Comparison of ENCODE assay signal across 7 mouse cellular contexts in the genomic region with DNA sequence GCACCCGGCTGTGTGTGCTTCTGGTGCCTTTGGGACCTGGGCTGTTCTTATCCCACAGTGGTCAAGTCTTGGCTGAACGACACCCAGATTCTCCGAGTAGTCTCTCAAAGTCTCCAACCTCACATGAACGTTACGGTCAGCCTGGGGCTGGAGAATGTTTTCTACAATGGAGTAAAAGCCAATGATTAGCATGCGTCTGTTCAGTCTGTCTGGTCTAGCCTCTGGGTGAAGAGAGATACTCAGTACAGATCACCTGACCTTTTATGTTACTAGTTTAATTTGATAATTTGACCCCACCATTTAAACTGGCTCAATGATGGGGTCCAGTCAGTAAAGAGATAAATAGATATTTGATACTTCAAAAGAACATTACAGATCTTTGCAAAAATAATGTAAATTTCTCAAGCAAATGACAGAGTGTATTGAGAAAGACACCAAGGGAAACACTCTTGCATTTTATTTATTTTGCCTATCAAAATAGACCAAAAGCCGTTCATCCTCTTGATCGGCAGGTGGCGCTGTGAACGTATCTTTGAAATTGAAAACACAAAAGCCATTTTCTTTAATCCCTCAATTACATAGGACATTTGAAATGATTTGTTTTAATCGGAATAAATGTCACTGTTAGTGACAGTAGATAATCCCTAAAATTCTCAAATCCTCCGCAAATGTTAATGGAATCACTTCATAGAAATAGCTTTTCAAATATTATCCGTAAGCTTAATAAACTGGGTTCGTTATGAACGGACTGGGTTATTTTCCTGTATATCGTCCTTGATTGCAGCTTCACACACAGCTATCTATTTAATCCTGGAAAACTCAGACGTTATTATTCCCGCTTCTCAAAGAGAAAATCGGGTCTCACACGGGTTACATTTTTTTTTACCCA. TPM values are rescaled to one million over a fixed set of nuclear protein-coding genes. Genes with fewer than 3 reads are reported as not detected.
DNase-seq lines count a peak whose midpoint lies in the region; ATAC-seq and TF ChIP-seq lines count a peak whose summit lies in the region.

No protein-coding gene starts in this region.

- no peak overlapping the region for H3K9ac ChIP-seq in embryonic facial prominence, embryonic 15.5 days
- H3K9ac ChIP-seq in lung, postnatal 0 days (replicated peaks; ENCODE audit: low read depth) = 0 out of 2 replicates have a peak overlapping the region, but pooled peaks have one; percentile 6

- TF ChIP-seq EP300 in lung, postnatal 0 days (IDR thresholded peaks at IDR 0.05) = no peak

- H3K36me3 ChIP-seq in embryonic facial prominence, embryonic 15.5 days = no peaks in the 10 kb centered on the region
- H3K36me3 ChIP-seq in lung, postnatal 0 days (ENCODE audit: insufficient read depth, low read length) = no peaks in the 10 kb centered on the region

- no peak for TF ChIP-seq POLR2A in brain, embryonic 14.5 days (IDR thresholded peaks at IDR 0.05; ENCODE audit: borderline replicate concordance, extremely low read depth, insufficient read depth, insufficient read length, poor library complexity, severe bottlenecking)

- H3K27ac ChIP-seq in embryonic facial prominence, embryonic 15.5 days (replicated peaks) = no peak overlapping the region
- no peak overlapping the region for H3K27ac ChIP-seq in lung, postnatal 0 days (ENCODE audit: low read length)

- H3K4me1 ChIP-seq in embryonic facial prominence, embryonic 15.5 days = no peaks in the 10 kb centered on the region
- H3K4me1 ChIP-seq in lung, postnatal 0 days (ENCODE audit: insufficient read depth, low read depth, low read length) = no peaks in the 10 kb centered on the region

- peak overlapping the region; percentile 49 for H3K4me2 ChIP-seq in embryonic facial prominence, embryonic 15.5 days (replicated peaks)
- peak overlapping the region; percentile 49 for H3K4me2 ChIP-seq in lung, postnatal 0 days (replicated peaks; ENCODE audit: low read depth, low read length)

- 25% methylated on average over 20 of the region's 20 CpGs for WGBS in embryonic facial prominence, embryonic 15.5 days
- 30% methylated on average over 20 of the region's 20 CpGs for WGBS in lung, postnatal 0 days

- peak overlapping the region; percentile 35 for H3K4me3 ChIP-seq in embryonic facial prominence, embryonic 15.5 days (replicated peaks)
- peak overlapping the region; percentile 29; the same call in 1 of the 2 replicates for H3K4me3 ChIP-seq in lung, postnatal 0 days (ENCODE audit: low read depth, low read length)

- DNase-seq in MEL-GATA-1-ER (ENCODE audit: extremely low read depth, low read depth) = peak; percentile 41
- peak; percentile 94 for DNase-seq in brain, embryonic 14.5 days (ENCODE audit: low read depth)
- DNase-seq in heart, postnatal 4 days = peak; percentile 73
- peak; percentile 23 to 77 for DNase-seq in layer of hippocampus, adult 8-10 months (ENCODE audit: low spot score in 2 of 2)
- DNase-seq in lung, postnatal 0 days (ENCODE audit: low spot score) = peak; percentile 79
- peak; percentile 67 for DNase-seq in retina, postnatal 7 days (ENCODE audit: low read depth, low spot score)

- ATAC-seq in embryonic facial prominence, embryonic 15.5 days (ENCODE audit: insufficient number of reproducible peaks, low FRiP score, low TSS enrichment, low read depth) = no peak
- ATAC-seq in lung, postnatal 0 days = no peak

- no peaks in the 10 kb centered on the region for H3K27me3 ChIP-seq in embryonic facial prominence, embryonic 15.5 days
- H3K27me3 ChIP-seq in lung, postnatal 0 days (replicated peaks; ENCODE audit: insufficient read depth, low read length) = no peaks in the 10 kb centered on the region

- no peaks in the 10 kb centered on the region for H3K9me3 ChIP-seq in embryonic facial prominence, embryonic 15.5 days (replicated peaks)
- no peaks in the 10 kb centered on the region for H3K9me3 ChIP-seq in lung, postnatal 0 days (ENCODE audit: low read length)

- peak; percentile 50; the same call in 1 of the 2 replicates for TF ChIP-seq CTCF in brain, embryonic 14.5 days (IDR thresholded peaks at IDR 0.05; ENCODE audit: borderline replicate concordance, extremely low read depth, insufficient read depth, insufficient read length)
- TF ChIP-seq CTCF in lung, postnatal 0 days (IDR thresholded peaks at IDR 0.05) = peak; percentile 85

RNA-seq across cellular contexts. Expression of a gene that starts 29.3 kb away (rescaled TPM):
- polyA plus RNA-seq in brain, embryonic 14.5 days (2012; rRNA removed) = 0.09 TPM in 1 of 2 replicates, not detected in the other
- 3.6 and 5.9 TPM in 2 replicates for polyA plus RNA-seq in embryonic facial prominence, embryonic 15.5 days (2015; fragmentation: Nextera tagmentation; extraction: Ambion mirVana)
- total RNA-seq in heart, postnatal 4 days (2021) = not detected
- not detected for total RNA-seq in layer of hippocampus, adult 8-10 months (2022)
- polyA plus RNA-seq in lung, postnatal 0 days (2015; fragmentation: Nextera tagmentation; extraction: Ambion mirVana) = 5.7 and 6.9 TPM in 2 replicates

Comparison
In these comparisons a context has a peak if more than half of its experiments do, and no peak if none do; other contexts are left out.
1. DNase-seq: peak in every context shown above with its lines; median percentile 94 in brain, embryonic 14.5 days; 79 in lung, postnatal 0 days; 73 in heart, postnatal 4 days; 67 in retina, postnatal 7 days; 50 in layer of hippocampus, adult 8-10 months; 41 in MEL-GATA-1-ER.